Mouse (Mus musculus): ENCODE measurements at regions not wholly inside any gene's neighbourhood (a gene's known extent, or its start where the extent isn't known, plus 50 kb on each side); places are given as distances from the start of the nearest gene placed in this dataset.

DNA sequence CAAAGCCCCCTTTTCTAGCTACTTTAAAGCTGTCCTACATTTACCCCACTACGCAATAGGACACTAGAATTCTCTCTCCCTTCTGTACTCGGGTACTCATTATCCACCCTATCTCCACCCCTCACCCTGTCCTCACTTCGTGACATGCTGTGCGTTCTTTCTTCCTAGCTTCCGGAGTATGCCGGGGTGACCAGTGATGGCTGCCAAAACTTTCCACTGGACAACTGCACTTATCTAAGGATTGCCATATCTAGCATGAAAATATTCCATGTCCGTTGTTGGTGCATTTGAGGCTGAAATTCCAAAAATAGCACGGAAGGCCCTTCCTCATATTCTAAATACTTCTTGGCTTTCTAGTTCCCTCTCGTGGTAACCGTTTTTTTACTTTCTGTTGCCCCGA lies 54.5 kb upstream of the Slc9a9 start:
- 92% methylated on average over 11 of the region's 11 CpGs for WGBS
- Histone ChIP-seq H3K4me3 (ENCODE audit: low read depth, low read length) (no peak overlapping the region), H3K9me3 (replicated peaks; ENCODE audit: control insufficient read depth, low read length) (no peaks in the 10 kb centered on the region), H3K27ac (replicated peaks; ENCODE audit: low read depth, low read length) (no peak overlapping the region), H3K36me3 (replicated peaks; ENCODE audit: control insufficient read depth, insufficient read depth, low read depth, low read length) (no peaks in the 10 kb centered on the region), H3K4me1 (ENCODE audit: control insufficient read depth, insufficient read depth, low read length) (no peaks in the 10 kb centered on the region), H3K27me3 (ENCODE audit: control insufficient read depth, insufficient read depth, low read length) (no peaks in the 10 kb centered on the region), H3K9ac (replicated peaks; ENCODE audit: low read length) (no peak overlapping the region), H3K4me2 (ENCODE audit: low read depth, low read length) (no peak overlapping the region)
- DNase-seq (ENCODE audit: low spot score) (no peak), ATAC-seq (replicated peaks; ENCODE audit: insufficient number of reproducible peaks, low FRiP score, low TSS enrichment, low read depth) (no peak)

DNA sequence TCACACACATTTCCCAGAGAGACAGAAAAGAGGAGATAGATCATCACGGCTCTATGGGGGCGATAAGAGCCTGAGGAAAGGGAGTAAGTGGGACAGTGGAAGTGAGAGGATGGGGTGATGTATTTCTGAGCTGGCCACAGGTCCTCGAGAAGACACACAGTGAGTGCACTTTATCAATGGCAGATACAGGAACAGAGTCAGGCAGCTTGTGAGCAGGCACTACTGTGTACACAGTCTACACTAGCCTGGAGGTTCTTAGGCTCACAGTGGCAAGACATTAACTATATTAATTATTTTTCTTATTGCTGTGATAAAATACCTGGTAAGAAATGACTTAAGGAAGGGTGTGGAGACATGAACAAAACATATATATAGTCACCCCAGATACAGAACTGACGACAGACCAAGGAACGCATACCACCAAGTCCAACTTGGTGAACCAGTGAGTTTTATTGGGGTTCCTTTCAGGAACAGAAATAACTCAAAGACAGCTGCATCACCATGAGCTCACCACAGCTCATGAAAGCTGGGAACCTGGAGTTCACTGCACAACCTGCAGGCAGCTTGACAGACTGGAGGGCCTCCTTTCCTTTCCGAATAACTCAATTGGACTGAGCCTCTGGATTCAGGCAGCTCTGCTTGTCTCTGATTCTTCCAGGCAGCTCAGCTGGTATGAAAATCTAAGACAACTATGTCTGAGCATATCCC lies 51.5 kb upstream of the Slc9a9 start:
- no peak for ATAC-seq (replicated peaks; ENCODE audit: insufficient number of reproducible peaks, low FRiP score, low TSS enrichment, low read depth)
- Histone ChIP-seq H3K36me3 (replicated peaks; ENCODE audit: control insufficient read depth, insufficient read depth, low read depth, low read length) (no peaks in the 10 kb centered on the region), H3K4me3 (ENCODE audit: low read depth, low read length) (no peak overlapping the region), H3K27ac (replicated peaks; ENCODE audit: low read depth, low read length) (no peak overlapping the region), H3K27me3 (ENCODE audit: control insufficient read depth, insufficient read depth, low read length) (no peaks in the 10 kb centered on the region), H3K4me1 (ENCODE audit: control insufficient read depth, insufficient read depth, low read length) (no peaks in the 10 kb centered on the region), H3K9me3 (replicated peaks; ENCODE audit: control insufficient read depth, low read length) (no peaks in the 10 kb centered on the region), H3K4me2 (ENCODE audit: low read depth, low read length) (no peak overlapping the region), H3K9ac (replicated peaks; ENCODE audit: low read length) (no peak overlapping the region)
- DNase-seq (ENCODE audit: low spot score) = no peak
- WGBS = 85% methylated on average over 6 of the region's 6 CpGs
